Comparison of ENCODE assay signal across 18 mouse cellular contexts in genomic region chr5:107082011-107082410, GRCm38 (mm10).
DNase-seq lines count a peak whose midpoint lies in the region; TF ChIP-seq lines count a peak whose summit lies in the region.
"Had no signal": no experiment of that assay in that cellular context is flagged by ENCODE, and none has a peak within 500 bp of the region (broad histone marks: within the 10 kb centered on the region; RNA-seq: fewer than 3 reads in every experiment).

No protein-coding gene starts in this region.

- WGBS in kidney, adult 2 months = 49% methylated on average over 3 of the region's 3 CpGs
- 88% methylated on average over 3 of the region's 3 CpGs for WGBS in limb, embryonic 10.5 days

- no peaks in the 10 kb centered on the region for H3K36me3 ChIP-seq in kidney, adult 2 months (ENCODE audit: control insufficient read depth, insufficient read depth, low read length)
- no peaks in the 10 kb centered on the region for H3K36me3 ChIP-seq in limb, embryonic 10.5 days
- H3K36me3 ChIP-seq: G1E; heart, embryonic 12.5 days; hindbrain, embryonic 13.5 days had no signal

- H3K27ac ChIP-seq in kidney, adult 2 months (ENCODE audit: insufficient read depth, low read depth, low read length) = no peak overlapping the region
- peak overlapping the region; percentile 25; the same call in 1 of the 2 replicates for H3K27ac ChIP-seq in limb, embryonic 10.5 days
- H3K27ac ChIP-seq: forebrain, embryonic 13.5 days; heart, adult 2 months; hindbrain, embryonic 13.5 days; hindbrain, postnatal 0 days had no signal

- no peaks in the 10 kb centered on the region for H3K9me3 ChIP-seq in limb, embryonic 10.5 days (replicated peaks)
- H3K9me3 ChIP-seq: forebrain, embryonic 13.5 days; G1E; heart, embryonic 12.5 days; hindbrain, embryonic 13.5 days had no signal

- no peak overlapping the region for H3K4me3 ChIP-seq in kidney, adult 2 months (ENCODE audit: insufficient read depth, low read depth, low read length)
- H3K4me3 ChIP-seq in limb, embryonic 10.5 days = no peak overlapping the region
- H3K4me3 ChIP-seq: forebrain, embryonic 13.5 days; heart, adult 2 months; heart, embryonic 12.5 days; hindbrain, embryonic 13.5 days had no signal

- H3K4me1 ChIP-seq in kidney, adult 2 months (ENCODE audit: control insufficient read depth, insufficient read depth, low read length) = no peaks in the 10 kb centered on the region
- H3K4me1 ChIP-seq in limb, embryonic 10.5 days = peaks cover 21% of the 10 kb centered on the region

- DNase-seq in kidney, adult 2 months = peak; percentile 59
- DNase-seq in kidney, postnatal 25 days = no peak
- DNase-seq in kidney, postnatal 36 days = peak; percentile 29 to 55
- no peak for DNase-seq in kidney, adult 11 months
- DNase-seq in limb, embryonic 10.5 days (ENCODE audit: low spot score) = no peak
- no peak for DNase-seq in adrenal gland, adult 18-20 months (ENCODE audit: low spot score in 2 of 2)
- DNase-seq: adrenal gland, postnatal 14 days; cerebellum, adult 11-12 months; cerebellum, adult 9-10 months; cerebellum, postnatal 25 days; forebrain, postnatal 0 days; gastrocnemius, postnatal 14 days; heart, adult 2 months had no signal

- TF ChIP-seq POLR2A in kidney, adult 2 months (IDR thresholded peaks at IDR 0.05; ENCODE audit: low read depth, low read length) = no peak

- TF ChIP-seq CTCF in kidney, adult 2 months (conservative IDR thresholded peaks at IDR 0.05; ENCODE audit: insufficient read depth, insufficient read length, low read depth, low read length) = no peak

- no peaks in the 10 kb centered on the region for H3K27me3 ChIP-seq in kidney, adult 2 months (replicated peaks; ENCODE audit: control insufficient read depth, insufficient read depth, low read length)
- 0 out of 2 replicates have a peak, but pooled peaks cover 2% of the 10 kb centered on the region for H3K27me3 ChIP-seq in limb, embryonic 10.5 days (ENCODE audit: low read depth, poor library complexity, severe bottlenecking)
- H3K27me3 ChIP-seq: heart, embryonic 12.5 days; hindbrain, embryonic 13.5 days had no signal

Comparison
In these comparisons a context has a peak if more than half of its experiments do, and no peak if none do; other contexts are left out.
1. DNase-seq: peak in kidney, adult 2 months (single experiment) and kidney, postnatal 36 days (2 of 2); none in kidney, postnatal 25 days (0 of 2), kidney, adult 11 months (single experiment), limb, embryonic 10.5 days (single experiment) and adrenal gland, adult 18-20 months (0 of 2).